Mouse (Mus musculus) E14TG2a.4 (cell line): Measurements from ENCODE around the gene Sec24c.

Experiments
- H3K27me3 ChIP-seq: 2 replicates; pipeline ENCODE4 v1.6.1; 2014; ENCODE audit warnings: low read length, control low read depth; ENCODE audit not compliant: insufficient read depth
- H3K36me3 ChIP-seq: 2 replicates; pipeline ENCODE4 v1.6.1; 2014; ENCODE audit warnings: low read length, control low read depth; ENCODE audit not compliant: insufficient read depth
- H3K4me1 ChIP-seq: replicated peaks from 2 replicates; pipeline ENCODE4 v1.6.1; 2014; ENCODE audit warnings: low read depth, low read length, control low read depth
- H3K4me3 ChIP-seq: replicated peaks from 2 replicates; pipeline ENCODE4 v1.5.1; 2014; ENCODE audit warnings: mild to moderate bottlenecking, low read length
- H3K9me3 ChIP-seq: 2 replicates; pipeline ENCODE4 v1.6.1; 2014; ENCODE audit warnings: low read length, control low read depth
- CTCF ChIP-seq: conservative IDR thresholded peaks from 2 replicates; pipeline ENCODE4 v1.5.1; 2014; ENCODE audit warnings: low read length
- NANOG ChIP-seq: IDR thresholded peaks from 2 replicates; pipeline ENCODE4 v1.6.1; 2014; ENCODE audit warnings: borderline replicate concordance, low read length, mixed read lengths
- POU5F1 ChIP-seq: IDR thresholded peaks from 2 replicates; pipeline ENCODE4 v1.6.1; 2014; ENCODE audit warnings: low read length, borderline replicate concordance

Sec24c gene

DNA sequence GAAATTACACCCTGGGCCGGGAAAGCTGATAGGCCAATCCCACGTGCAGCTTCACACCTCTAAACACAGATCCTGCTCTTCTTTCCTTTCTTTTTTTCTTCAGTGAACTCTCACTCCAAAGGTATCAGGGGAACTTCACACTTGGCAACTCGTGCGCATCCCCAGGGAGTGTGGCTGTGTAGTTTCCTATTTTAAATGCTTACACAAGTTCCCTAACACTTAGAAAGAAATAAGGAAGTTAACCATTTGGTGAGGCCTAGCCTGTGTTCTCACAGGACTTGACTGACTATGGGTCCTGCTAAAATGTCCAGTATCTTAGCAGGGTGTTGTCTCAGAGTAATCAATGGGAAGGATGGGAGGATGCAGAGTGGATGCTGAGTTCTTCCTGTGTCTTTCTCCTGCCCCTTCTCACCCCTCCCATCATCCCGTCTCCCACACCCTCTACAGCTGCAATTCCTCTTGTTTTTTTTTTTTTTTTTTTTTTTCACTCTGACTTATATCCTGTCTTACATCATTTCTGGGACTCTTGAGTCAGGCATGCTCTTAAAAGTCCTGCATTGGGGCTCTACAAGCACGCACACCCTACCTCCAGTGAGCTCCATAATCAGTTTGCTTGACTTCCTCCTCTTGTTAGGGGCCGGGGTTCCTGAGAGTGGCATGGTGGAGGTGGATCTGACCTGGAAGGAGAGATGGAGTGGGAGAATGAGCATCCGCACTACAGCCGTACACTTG lies 19.3 kb upstream of the Sec24c start:
- Histone ChIP-seq H3K4me1 (peaks cover 22% of the 10 kb centered on the region), H3K27me3 (peaks cover 3% of the 10 kb centered on the region; the same call in 1 of the 2 replicates), H3K9me3 (no peaks in the 10 kb centered on the region), H3K4me3 (no peak overlapping the region), H3K36me3 (no peaks in the 10 kb centered on the region)
- TF ChIP-seq NANOG, result no peak
- no peak for TF ChIP-seq CTCF
- TF ChIP-seq POU5F1, result no peak

DNA sequence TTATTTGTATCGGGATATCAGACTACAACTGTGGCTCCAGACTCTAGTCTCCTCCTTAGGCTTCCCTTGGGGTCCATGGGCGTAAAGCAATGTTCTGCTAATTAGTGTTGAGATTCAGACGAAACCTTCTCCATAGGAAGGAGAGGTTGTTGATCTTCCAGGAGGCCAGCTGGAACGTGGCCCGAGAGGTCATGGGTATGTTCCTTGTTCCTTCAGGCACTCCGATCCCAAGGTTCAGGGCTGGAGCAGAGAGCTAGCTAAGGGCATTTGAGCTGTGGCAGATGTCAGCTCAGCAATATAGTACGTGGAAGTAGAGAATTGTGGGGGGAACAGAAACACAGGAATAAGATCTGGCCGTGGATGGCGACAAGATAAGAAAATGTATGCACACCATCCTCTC lies 18.4 kb upstream of the Sec24c start:
- Histone ChIP-seq H3K4me3 (no peak overlapping the region), H3K9me3 (no peaks in the 10 kb centered on the region), H3K27me3 (peaks cover 3% of the 10 kb centered on the region; the same call in 1 of the 2 replicates), H3K4me1 (peaks cover 31% of the 10 kb centered on the region), H3K36me3 (no peaks in the 10 kb centered on the region)
- no peak for TF ChIP-seq NANOG
- no peak for TF ChIP-seq CTCF
- TF ChIP-seq POU5F1, result no peak

- no peak within 1 kb of the TSS for H3K4me3 ChIP-seq
- no peaks in the 10 kb centered on the region for H3K36me3 ChIP-seq
- H3K4me1 ChIP-seq, result peaks cover 27% of the 10 kb centered on the region
- peaks cover 3% of the 10 kb centered on the region; the same call in 1 of the 2 replicates for H3K27me3 ChIP-seq
- no peaks in the 10 kb centered on the region for H3K9me3 ChIP-seq
- TF ChIP-seq CTCF (no peak), POU5F1 (no peak), NANOG (no peak)
Measured at GRCm38 (mm10) chr14:20656361-20656760, 17.7 kb upstream of the Sec24c start, which contains the start of gene Myoz1. Myoz1 (minus strand) TSS chr14:20656540.

- TF ChIP-seq NANOG, result no peak
- peak; percentile 58 for TF ChIP-seq CTCF
Measured at GRCm38 (mm10) chr14:20658326-20658725, 15.8 kb upstream of the Sec24c start.

GRCm38 (mm10) chr14:20658902-20659301 lies 15.2 kb upstream of the Sec24c start:
- no peaks in the 10 kb centered on the region for H3K9me3 ChIP-seq
- no peak for TF ChIP-seq CTCF
- TF ChIP-seq POU5F1, result no peak
- TF ChIP-seq NANOG, result no peak
- H3K36me3 ChIP-seq, result no peaks in the 10 kb centered on the region
- H3K4me3 ChIP-seq, result no peak overlapping the region
- H3K4me1 ChIP-seq, result peaks cover 46% of the 10 kb centered on the region
- H3K27me3 ChIP-seq, result peaks cover 26% of the 10 kb centered on the region

More at GRCm38 (mm10) chr14:20658326-20658725, 15.8 kb upstream of the Sec24c start:
- peaks cover 41% of the 10 kb centered on the region for H3K4me1 ChIP-seq
- H3K36me3 ChIP-seq, result no peaks in the 10 kb centered on the region
- H3K4me3 ChIP-seq, result no peak overlapping the region
- H3K27me3 ChIP-seq, result peaks cover 22% of the 10 kb centered on the region
- H3K9me3 ChIP-seq, result no peaks in the 10 kb centered on the region

DNA sequence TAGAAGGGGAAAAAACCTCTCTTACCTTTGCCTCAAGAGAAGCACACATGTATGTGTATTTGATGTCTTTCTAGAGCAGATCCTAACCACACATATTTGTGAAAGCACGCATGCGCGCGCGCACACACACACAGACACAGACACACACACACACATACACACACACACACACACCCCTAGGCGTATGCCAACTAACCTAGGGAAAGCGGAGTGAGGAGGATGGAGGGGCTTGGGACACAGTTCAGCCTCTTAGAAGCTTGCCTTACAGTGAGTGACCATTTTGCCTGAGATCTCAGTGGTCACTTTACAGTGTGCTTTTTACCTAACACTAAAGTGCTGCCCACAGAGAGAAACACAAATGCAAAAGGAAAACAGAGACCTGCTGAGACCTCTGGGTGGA lies 14.4 kb upstream of the Sec24c start:
- Histone ChIP-seq H3K4me3 (peak overlapping the region; percentile 89; the same call in 1 of the 2 replicates), H3K4me1 (peaks cover 54% of the 10 kb centered on the region), H3K27me3 (peaks cover 33% of the 10 kb centered on the region), H3K9me3 (no peaks in the 10 kb centered on the region), H3K36me3 (no peaks in the 10 kb centered on the region)
- TF ChIP-seq NANOG, result no peak
- no peak for TF ChIP-seq CTCF
- no peak for TF ChIP-seq POU5F1

DNA sequence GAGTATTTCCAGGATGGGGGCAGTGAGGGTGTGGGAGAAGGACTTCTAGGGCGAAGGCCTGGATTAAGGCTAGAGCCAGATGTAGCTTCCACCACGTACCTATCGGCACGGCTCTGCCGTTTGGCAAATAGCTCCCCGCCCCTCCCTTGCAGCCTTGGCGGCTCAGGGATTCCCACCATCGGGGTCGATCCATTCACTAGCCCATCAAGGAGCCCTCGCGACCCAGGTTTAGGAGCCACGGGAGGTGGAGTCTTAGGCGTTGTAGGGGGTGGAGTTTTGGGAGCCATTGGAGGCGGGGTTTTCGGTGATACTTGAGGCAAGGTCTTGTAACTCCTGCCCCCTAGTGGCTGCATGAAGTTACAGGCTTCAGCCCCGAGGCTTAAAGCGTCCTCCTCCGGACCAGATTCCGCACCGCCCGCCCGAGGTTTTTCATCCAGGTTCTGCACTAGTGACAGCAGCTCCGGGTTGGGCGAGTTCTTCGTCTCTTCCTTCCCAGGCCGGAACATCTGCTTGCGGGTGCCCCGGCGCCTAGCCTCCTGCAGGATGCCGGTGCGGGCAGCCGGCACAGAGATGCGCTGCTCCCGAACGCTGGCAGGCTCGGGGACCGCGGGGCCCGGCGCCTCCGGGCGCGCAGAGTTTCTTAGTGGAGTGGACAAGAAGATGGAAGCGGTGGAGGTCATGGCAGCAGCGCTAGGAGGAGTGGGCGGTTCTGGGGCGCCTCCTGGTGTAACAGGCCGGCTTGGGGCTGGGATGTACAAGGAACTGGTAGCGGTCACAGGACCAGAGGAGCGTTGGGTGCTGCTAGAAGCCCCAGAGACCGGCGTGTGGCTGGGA lies 13.1 kb upstream of the Sec24c start:
- Histone ChIP-seq H3K4me3 (peak overlapping the region; percentile 89), H3K9me3 (no peaks in the 10 kb centered on the region), H3K36me3 (no peaks in the 10 kb centered on the region), H3K4me1 (peaks cover 61% of the 10 kb centered on the region), H3K27me3 (peaks cover 36% of the 10 kb centered on the region)
- peak; percentile 74 for TF ChIP-seq CTCF
- TF ChIP-seq POU5F1, result no peak

DNA sequence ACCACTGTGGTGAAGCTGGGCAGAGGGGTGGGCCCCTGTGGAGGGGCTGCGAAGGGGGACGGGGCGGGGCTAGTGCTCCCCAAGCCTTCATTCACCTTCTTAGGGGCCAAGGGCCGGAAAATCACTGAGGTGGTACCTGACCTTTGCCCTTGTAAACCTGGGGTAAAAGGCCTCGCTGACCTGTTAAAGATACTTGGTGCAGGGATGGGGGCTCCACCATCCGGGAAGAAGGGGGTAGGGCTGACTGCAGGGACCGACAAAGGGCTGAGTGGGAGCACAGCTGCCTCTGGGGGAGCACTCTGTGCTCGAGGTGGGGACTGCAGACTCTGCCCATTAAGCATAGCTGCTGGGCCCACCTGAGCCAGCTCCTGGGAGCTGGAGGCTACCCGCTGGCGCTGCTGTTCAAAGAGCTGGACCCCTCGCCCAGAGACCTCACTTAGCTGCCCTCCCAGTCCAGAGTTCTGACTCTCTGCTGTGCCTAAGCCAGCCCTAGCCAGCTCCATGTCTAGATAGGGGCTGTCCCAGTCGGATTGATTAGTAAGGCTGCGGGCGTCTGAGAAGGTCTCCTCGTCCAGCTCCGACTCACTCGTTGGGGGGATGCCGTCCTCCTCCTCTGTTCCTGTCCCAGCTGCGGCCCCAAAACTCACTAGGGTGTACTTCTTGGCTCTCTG lies 12.3 kb upstream of the Sec24c start:
- H3K36me3 ChIP-seq, result no peaks in the 10 kb centered on the region
- H3K9me3 ChIP-seq, result no peaks in the 10 kb centered on the region
- peaks cover 44% of the 10 kb centered on the region for H3K27me3 ChIP-seq
- TF ChIP-seq CTCF (no peak), NANOG (no peak), POU5F1 (no peak)
- peak overlapping the region; percentile 89 for H3K4me3 ChIP-seq
- H3K4me1 ChIP-seq, result peaks cover 63% of the 10 kb centered on the region
